Mouse (Mus musculus) adrenal gland, postnatal 10 days (tissue): ENCODE measurements around the gene Gm5737. TPM values are rescaled to one million over a fixed set of nuclear protein-coding genes. Genes with fewer than 3 reads are reported as not detected.

Source experiments
- DNase-seq: peaks from one replicate; pipeline ENCODE4 v3.0.0; 2021; ENCODE audit warnings: mixed read lengths
- total RNA-seq, 2 experiments: library from RNA; stranded (reverse); gene quantifications; 2 replicates each; pipeline ENCODE4 v1.2.3; 2021

Gm5737 gene
- total RNA-seq, 2 experiments from 2014 or later = 0.33 to 0.39 TPM

DNA sequence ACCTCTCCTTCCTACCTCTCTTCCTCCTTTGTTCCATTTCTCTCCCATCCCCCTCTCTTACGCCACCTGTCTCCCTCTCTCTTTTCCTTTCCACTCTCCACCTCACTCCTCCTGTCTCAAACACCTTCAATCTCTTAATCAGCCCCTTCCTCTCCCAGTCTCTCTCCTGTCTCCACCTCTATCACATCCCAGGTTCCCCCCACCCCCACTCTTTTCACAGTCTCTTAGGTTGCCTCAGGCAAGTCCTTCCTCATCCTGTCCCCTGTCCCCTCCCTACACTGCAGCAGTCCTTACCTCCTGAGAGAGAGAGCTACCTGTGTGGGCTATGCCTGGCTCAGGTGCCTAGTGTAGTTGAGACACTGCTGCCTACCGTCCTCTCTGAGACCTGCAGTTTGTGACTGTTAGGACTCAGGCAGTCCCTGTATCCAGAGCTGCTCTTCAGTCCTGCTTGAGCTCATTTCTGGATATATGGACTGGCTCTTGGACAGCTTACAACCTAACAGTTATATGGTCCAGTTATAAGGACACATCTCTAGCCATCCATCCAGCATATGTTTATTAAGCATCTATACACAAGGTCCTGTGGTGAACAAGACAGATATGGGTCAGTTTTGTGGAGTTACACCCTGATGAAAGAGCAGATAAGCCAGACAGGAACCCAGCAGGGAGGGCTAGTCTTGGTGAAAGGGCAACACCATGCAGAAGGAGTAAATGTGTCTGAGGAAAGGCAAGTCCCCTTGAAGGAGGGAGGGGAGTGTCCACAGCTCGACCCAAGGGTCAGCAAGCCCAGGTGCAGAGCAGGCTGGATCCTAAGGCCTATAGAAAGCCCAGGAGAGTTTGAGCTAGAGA lies 63.6 kb downstream of the Gm5737 start:
- no peak for DNase-seq

DNA sequence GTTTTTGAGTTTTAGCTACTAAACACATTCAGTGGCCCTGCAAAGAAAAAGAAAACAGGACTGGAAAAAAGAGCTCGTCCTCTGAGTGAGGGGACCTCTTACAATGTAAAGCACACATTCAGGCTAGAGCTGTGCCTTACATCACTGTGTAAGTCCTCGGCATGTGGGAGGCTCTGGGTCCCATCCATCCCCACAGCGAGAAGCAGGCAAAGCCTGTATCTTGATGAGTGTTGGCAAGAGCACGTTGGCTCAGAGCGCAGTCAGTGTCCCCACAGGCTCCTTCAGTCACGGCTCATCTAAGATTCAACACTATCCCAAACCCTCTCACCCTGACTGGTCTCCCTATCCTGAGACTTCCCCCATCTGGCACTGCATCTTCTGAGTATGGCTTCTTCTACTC lies 66.1 kb downstream of the Gm5737 start:
- no peak for DNase-seq

DNA sequence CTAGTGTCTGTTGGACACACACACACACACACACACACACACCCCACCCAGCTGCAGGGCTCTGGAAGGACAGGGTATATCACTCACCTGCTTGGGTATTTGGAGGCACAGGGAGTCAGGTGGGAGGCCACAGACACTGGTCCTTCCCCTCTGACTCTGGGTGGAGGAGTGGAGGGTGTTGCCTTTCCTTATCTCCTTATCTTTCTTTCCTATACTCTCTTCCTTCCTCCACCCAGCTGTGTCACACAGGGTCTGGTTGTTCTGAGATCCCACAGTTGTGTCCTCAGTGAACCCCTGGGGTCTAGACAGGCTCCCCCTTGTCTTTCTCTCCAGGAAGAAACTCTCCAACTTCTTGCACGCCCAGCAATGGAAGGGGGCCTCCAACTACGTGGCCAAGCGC lies 67.8 kb downstream of the Gm5737 start:
- DNase-seq = no peak

DNA sequence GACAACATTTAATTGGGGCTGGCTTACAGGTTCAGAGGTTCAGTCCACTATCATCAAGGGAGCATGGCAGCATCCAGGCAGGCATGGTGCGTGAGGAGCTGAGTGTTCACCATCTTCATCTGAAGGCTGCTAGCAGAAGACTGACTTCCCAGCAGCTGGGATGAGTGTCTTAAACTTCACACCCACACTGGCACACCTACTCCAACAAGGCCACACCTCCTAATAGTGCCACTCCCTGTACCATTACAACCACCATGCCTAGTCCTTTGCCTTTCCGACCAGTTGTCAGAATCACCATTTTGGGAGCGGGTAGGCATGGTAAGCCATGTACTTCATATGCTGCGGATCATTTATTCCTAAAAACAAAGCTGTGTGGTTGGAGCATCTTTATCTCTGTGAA lies 68.6 kb downstream of the Gm5737 start:
- DNase-seq = no peak

Other genes starting within 250 kb of the Gm5737 start
- 100 to 1,000 TPM; 743 to 828 TPM for gene Uqcrc2, start 177.2 kb upstream of the Gm5737 start, total RNA-seq
- gene Pdzd9, start 142.0 kb upstream of the Gm5737 start, total RNA-seq = not detected
- 10 to 100 TPM; 30.3 to 31.4 TPM for gene Mosmo, start 134.7 kb upstream of the Gm5737 start, total RNA-seq
- 1 to 10 TPM; 2.2 to 3.1 TPM for gene Vwa3a, start 73.0 kb upstream of the Gm5737 start, total RNA-seq
- 10 to 100 TPM; 24.4 to 33.4 TPM for gene Eef2k, start 30.5 kb downstream of the Gm5737 start, total RNA-seq
- 10 to 100 TPM; 22.5 to 23.8 TPM for gene Polr3e, start 105.4 kb downstream of the Gm5737 start, total RNA-seq
- 10 to 100 TPM; 12.2 to 13.7 TPM for gene Cdr2, start 169.9 kb downstream of the Gm5737 start, total RNA-seq
- under 1 TPM in 1 of 2 experiments, not detected in 1; 0.15 TPM for gene Mfsd13b, start 170.1 kb downstream of the Gm5737 start, total RNA-seq
- gene Mettl9, start 222.1 kb downstream of the Gm5737 start, total RNA-seq = 100 to 1,000 TPM; 102 to 106 TPM